ENCODE assay signal across 28 mouse cellular contexts in genomic region chr17:78770932-78771331, GRCm38 (mm10). TPM values are rescaled to one million over a fixed set of nuclear protein-coding genes. Genes with fewer than 3 reads are reported as not detected.
DNase-seq lines count a peak whose midpoint lies in the region; ATAC-seq and TF ChIP-seq lines count a peak whose summit lies in the region.
"Had no signal": no experiment of that assay in that cellular context is flagged by ENCODE, and none has a peak within 500 bp of the region (broad histone marks: within the 10 kb centered on the region; RNA-seq: fewer than 3 reads in every experiment).

No protein-coding gene starts in this region.

- H3K4me3 ChIP-seq in heart, embryonic 12.5 days = no peak overlapping the region
- no peak overlapping the region for H3K4me3 ChIP-seq in heart, embryonic 15.5 days
- no peak overlapping the region for H3K4me3 ChIP-seq in heart, adult 2 months
- H3K4me3 ChIP-seq in lung, embryonic 14.5 days (ENCODE audit: low read depth, low read length) = no peak overlapping the region
- H3K4me3 ChIP-seq: embryonic facial prominence, embryonic 10.5 days; embryonic facial prominence, embryonic 13.5 days; erythroblast, embryonic 14.5 days; forebrain, embryonic 12.5 days; forebrain, embryonic 15.5 days had no signal

- intact Hi-C loops in heart, postnatal 14 days (cut with DNase I) = no loop called here
- intact Hi-C loops in heart, adult 2 months (cut with DNase I) = no loop called here

- peak; percentile 24 for DNase-seq in heart, adult 11 months
- no peak for DNase-seq in heart, postnatal 14 days
- DNase-seq in heart, adult 8-10 months (ENCODE audit: low spot score) = no peak
- no peak for DNase-seq in heart, adult 2 months
- no peak for DNase-seq in lung, embryonic 14.5 days
- DNase-seq in lung, postnatal 25 days (ENCODE audit: low spot score) = no peak
- DNase-seq: adrenal gland, adult 8-10 months; adrenal gland, postnatal 25 days; cerebellum, adult 11-12 months; cerebellum, adult 8-10 months; cerebellum, postnatal 10 days; cerebellum, postnatal 36 days; embryo, embryonic 11 days; gastrocnemius, postnatal 36 days; kidney, adult 18-20 months; kidney, adult 9 months had no signal

- no peaks in the 10 kb centered on the region for H3K79me2 ChIP-seq in heart, adult 2 months (replicated peaks; ENCODE audit: control insufficient read depth, insufficient read depth, low read length)

- H3K4me2 ChIP-seq in heart, embryonic 12.5 days = no peak overlapping the region
- H3K4me2 ChIP-seq in heart, embryonic 15.5 days = no peak overlapping the region
- H3K4me2 ChIP-seq in lung, embryonic 14.5 days = no peak overlapping the region
- H3K4me2 ChIP-seq: embryonic facial prominence, embryonic 13.5 days; forebrain, embryonic 12.5 days; forebrain, embryonic 15.5 days; hindbrain, embryonic 14.5 days had no signal

- H3K9me3 ChIP-seq in heart, embryonic 12.5 days (replicated peaks) = no peaks in the 10 kb centered on the region
- no peaks in the 10 kb centered on the region for H3K9me3 ChIP-seq in heart, embryonic 15.5 days (replicated peaks)
- H3K9me3 ChIP-seq in lung, embryonic 14.5 days (ENCODE audit: low read depth, low read length) = no peaks in the 10 kb centered on the region
- H3K9me3 ChIP-seq: embryonic facial prominence, embryonic 10.5 days; embryonic facial prominence, embryonic 13.5 days; forebrain, embryonic 12.5 days; forebrain, embryonic 15.5 days had no signal

- no peaks in the 10 kb centered on the region for H3K27me3 ChIP-seq in heart, embryonic 12.5 days (replicated peaks)
- H3K27me3 ChIP-seq in heart, embryonic 15.5 days = no peaks in the 10 kb centered on the region
- H3K27me3 ChIP-seq in heart, adult 2 months (ENCODE audit: control insufficient read depth, insufficient read depth, low read length) = no peaks in the 10 kb centered on the region
- H3K27me3 ChIP-seq in lung, embryonic 14.5 days (ENCODE audit: insufficient read depth, low read length) = no peaks in the 10 kb centered on the region
- H3K27me3 ChIP-seq: embryonic facial prominence, embryonic 13.5 days; forebrain, embryonic 12.5 days; forebrain, embryonic 15.5 days had no signal

- peaks cover 32% of the 10 kb centered on the region for H3K4me1 ChIP-seq in heart, embryonic 12.5 days (replicated peaks)
- H3K4me1 ChIP-seq in heart, embryonic 15.5 days (replicated peaks) = peaks cover 43% of the 10 kb centered on the region
- peaks cover 3% of the 10 kb centered on the region for H3K4me1 ChIP-seq in heart, adult 2 months (ENCODE audit: control insufficient read depth, insufficient read depth, low read length)
- H3K4me1 ChIP-seq in lung, embryonic 14.5 days (ENCODE audit: insufficient read depth) = no peaks in the 10 kb centered on the region
- H3K4me1 ChIP-seq: embryonic facial prominence, embryonic 10.5 days; embryonic facial prominence, embryonic 13.5 days; forebrain, embryonic 12.5 days; forebrain, embryonic 15.5 days had no signal

- TF ChIP-seq POLR2A in heart, adult 2 months (IDR thresholded peaks at IDR 0.05; ENCODE audit: insufficient read depth, low read depth, low read length) = no peak

- H3K36me3 ChIP-seq in heart, embryonic 12.5 days = peaks cover 24% of the 10 kb centered on the region
- peaks cover 12% of the 10 kb centered on the region; the same call in 1 of the 2 replicates for H3K36me3 ChIP-seq in heart, embryonic 15.5 days
- H3K36me3 ChIP-seq in heart, adult 2 months (ENCODE audit: control insufficient read depth, insufficient read depth, low read length) = peaks cover 8% of the 10 kb centered on the region
- 0 out of 2 replicates have a peak, but pooled peaks cover 12% of the 10 kb centered on the region for H3K36me3 ChIP-seq in lung, embryonic 14.5 days (ENCODE audit: insufficient read depth)

- TF ChIP-seq EP300 in heart, adult 2 months (IDR thresholded peaks at IDR 0.05; ENCODE audit: insufficient read depth, low read depth, low read length) = no peak

- WGBS in heart, embryonic 12.5 days = 19% methylated on average over 7 of the region's 7 CpGs
- WGBS in heart, embryonic 15.5 days = 33% methylated on average over 7 of the region's 7 CpGs
- 38% methylated on average over 7 of the region's 7 CpGs for WGBS in heart, adult 2 months
- 43% methylated on average over 7 of the region's 7 CpGs for WGBS in lung, embryonic 14.5 days

- H3K9ac ChIP-seq in heart, embryonic 12.5 days = no peak overlapping the region
- no peak overlapping the region for H3K9ac ChIP-seq in heart, embryonic 15.5 days
- H3K9ac ChIP-seq in heart, adult 2 months (ENCODE audit: low read depth, low read length) = no peak overlapping the region
- H3K9ac ChIP-seq in lung, embryonic 14.5 days = no peak overlapping the region
- H3K9ac ChIP-seq: embryonic facial prominence, embryonic 13.5 days; forebrain, embryonic 12.5 days; forebrain, embryonic 15.5 days; hindbrain, embryonic 14.5 days had no signal

- H3K27ac ChIP-seq in heart, embryonic 12.5 days (ENCODE audit: poor library complexity, severe bottlenecking) = peak overlapping the region; percentile 77
- peak overlapping the region; percentile 87 for H3K27ac ChIP-seq in heart, embryonic 15.5 days
- H3K27ac ChIP-seq in heart, adult 2 months = no peak overlapping the region
- H3K27ac ChIP-seq in lung, embryonic 14.5 days (ENCODE audit: low read depth) = peak overlapping the region; percentile 2; the same call in 1 of the 2 replicates
- H3K27ac ChIP-seq: embryonic facial prominence, embryonic 10.5 days; embryonic facial prominence, embryonic 13.5 days; forebrain, embryonic 12.5 days; forebrain, embryonic 15.5 days; hindbrain, embryonic 14.5 days; hindbrain, postnatal 0 days had no signal

- ATAC-seq in heart, embryonic 12.5 days (ENCODE audit: insufficient number of reproducible peaks, low FRiP score) = peak; percentile 16; the same call in 1 of the 2 replicates
- no peak for ATAC-seq in heart, embryonic 15.5 days (replicated peaks; ENCODE audit: insufficient number of reproducible peaks, insufficient read depth, low FRiP score, low read depth)
- no peak for ATAC-seq in lung, embryonic 14.5 days (ENCODE audit: insufficient read depth)
- ATAC-seq: activated CD4-positive, CD25-positive, alpha-beta regulatory T cell, adult 4 months; forebrain, embryonic 15.5 days; hindbrain, postnatal 0 days; inflammation-experienced regulatory T-cells, adult 6 months; intestine, embryonic 16.5 days had no signal

- no peak for TF ChIP-seq CTCF in heart, adult 2 months (IDR thresholded peaks at IDR 0.05)
- TF ChIP-seq CTCF in lung, embryonic 14.5 days (IDR thresholded peaks at IDR 0.05; ENCODE audit: low read depth) = no peak

RNA-seq across cellular contexts. Expression of gene Strn, which starts 33.9 kb away (rescaled TPM):
- 10 to 100 TPM; 30.1 to 32.2 TPM for total RNA-seq in heart, postnatal 14 days (2021)
- polyA plus RNA-seq in heart, embryonic 12.5 days (2016; fragmentation: Nextera tagmentation; extraction: Ambion mirVana) = 19.3 and 20.6 TPM in 2 replicates
- 10 to 100 TPM; 20.0 to 25.9 (median 24.3) TPM for total RNA-seq in heart, adult 8-10 months (2022)
- polyA plus RNA-seq in heart, embryonic 15.5 days (2015; fragmentation: Nextera tagmentation; extraction: Ambion mirVana) = 11.1 and 12.0 TPM in 2 replicates
- 10 to 100 TPM; 20.3 to 24.2 TPM for total RNA-seq in heart, adult 2 months (2021)
- polyA plus RNA-seq in heart, adult 2 months (2012; rRNA removed) = 6.1 and 11.8 TPM in 2 replicates
- polyA plus RNA-seq in lung, embryonic 14.5 days (2014; fragmentation: Nextera tagmentation; extraction: Ambion mirVana) = 7.2 and 8.1 TPM in 2 replicates
